Mouse (Mus musculus) small intestine, adult 2 months (tissue): Measurements from ENCODE around the gene S1pr1.

Experiments used
- CTCF ChIP-seq: fragments of 200-500 bp; IDR thresholded peaks from 2 replicates; pipeline ENCODE4 v1.5.1; 2012; ENCODE audit warnings: low read depth, mild to moderate bottlenecking, control low read depth, inconsistent platforms, low read length, moderate library complexity, mixed read lengths; ENCODE audit not compliant: insufficient replicate concordance, insufficient read length; ENCODE audit errors: extremely low read depth
- POLR2A ChIP-seq: fragments of 200-500 bp; IDR thresholded peaks from 2 replicates; pipeline ENCODE4 v1.6.1; 2012; ENCODE audit warnings: low read depth, mild to moderate bottlenecking, control low read depth, inconsistent platforms, low read length, moderate library complexity

GRCm38 (mm10) chr3:115694168-115694567 lies 20.7 kb downstream of the S1pr1 start:
- TF ChIP-seq POLR2A (no peak), CTCF (no peak)
